Mouse (Mus musculus): ENCODE data around the gene Pmepa1.

DNA sequence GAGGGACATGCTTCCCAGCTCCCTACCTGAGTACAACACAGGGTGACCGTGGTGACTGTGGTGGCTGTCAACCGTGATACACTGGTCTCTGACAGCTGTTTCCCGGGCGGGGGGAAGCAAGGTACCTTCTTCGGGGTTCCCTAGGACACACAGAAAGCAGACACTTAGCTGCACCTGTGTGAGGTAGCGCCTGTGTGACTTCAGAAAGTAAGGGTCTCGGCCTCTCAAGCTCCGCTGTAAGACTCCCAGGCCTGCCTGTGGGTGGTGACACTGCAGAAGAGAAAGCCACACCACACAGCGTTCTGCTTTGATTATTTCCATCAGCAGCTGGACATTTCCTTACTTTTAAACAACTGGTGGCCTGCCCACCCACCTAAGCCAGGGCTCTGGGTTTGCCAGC lies 4.8 kb downstream of the Pmepa1 start:
- TF ChIP-seq CTCF (IDR thresholded peaks at IDR 0.05; ENCODE audit: insufficient read depth, low read depth, low read length) (no peak), POLR2A (IDR thresholded peaks at IDR 0.05; ENCODE audit: insufficient read depth, low read depth, low read length) (no peak)

All from olfactory bulb, adult 2 months (tissue).